Mouse (Mus musculus): Measurements from ENCODE around the gene Pafah1b3. TPM values are rescaled to one million over a fixed set of nuclear protein-coding genes. Genes with fewer than 3 reads are reported as not detected.

Gene Pafah1b3
- polyA plus RNA-seq, 1 experiment from 2014 or later: 198 TPM

DNA sequence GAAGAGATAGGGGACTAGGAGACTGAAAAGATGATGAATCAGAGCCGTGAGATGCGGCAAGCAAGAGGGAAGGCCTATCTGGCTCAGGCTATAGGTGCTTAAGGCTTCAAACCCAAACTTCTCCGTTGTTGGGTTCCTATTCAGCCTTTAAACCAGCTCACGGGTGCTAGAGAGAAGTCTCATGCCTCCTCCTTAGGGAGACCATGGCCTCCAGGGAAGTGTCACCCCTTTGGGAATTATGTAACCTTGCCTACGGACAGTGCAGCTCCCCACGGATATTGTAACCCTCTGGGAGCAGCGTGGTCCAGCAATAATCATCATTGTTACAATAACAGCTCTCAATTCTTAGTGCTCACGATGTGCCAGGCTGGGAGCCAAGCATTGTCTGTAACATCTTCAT is 46.0 kb downstream of the Pafah1b3 start:
- Histone ChIP-seq H3K9me3 (no peaks in the 10 kb centered on the region), H3K4me2 (peak overlapping the region; percentile 88)
- ATAC-seq (ENCODE audit: insufficient number of reproducible peaks, low FRiP score, low TSS enrichment, low read depth): no peak

DNA sequence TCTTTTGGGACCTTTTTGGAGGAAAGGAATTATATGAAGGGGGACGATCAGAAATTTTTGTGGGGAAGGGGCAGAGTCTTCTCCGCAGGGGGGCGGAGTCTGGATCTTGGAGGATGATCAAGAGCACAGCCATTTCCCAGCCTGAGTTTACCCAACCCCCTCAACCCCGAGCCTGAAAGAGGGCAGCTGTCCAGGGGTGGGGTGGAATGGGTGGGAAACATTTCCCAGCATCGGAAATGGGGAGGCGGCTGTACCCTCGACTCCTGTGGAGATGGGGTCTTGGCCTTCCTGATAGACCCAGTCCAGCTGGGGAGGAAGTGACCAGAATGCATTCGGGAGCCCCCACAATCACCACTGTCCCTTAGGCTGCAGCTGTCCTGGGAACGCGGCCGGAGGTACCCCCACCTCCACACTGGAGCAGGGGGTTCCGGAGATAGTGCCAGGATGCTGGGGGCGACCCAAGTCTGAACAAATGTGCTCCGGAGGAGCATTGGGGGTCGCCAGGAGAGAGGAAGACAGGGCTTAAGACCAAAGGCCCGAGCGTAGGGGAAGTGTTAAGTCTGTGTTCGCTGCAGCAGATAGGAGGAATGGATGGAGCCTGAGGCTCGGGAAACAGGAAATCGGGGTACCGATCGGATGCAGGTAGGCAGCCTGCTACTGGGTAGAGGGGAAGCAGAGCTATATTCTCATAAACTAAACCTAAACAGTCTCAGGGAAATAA is 46.6 kb downstream of the Pafah1b3 start:
- peak; percentile 51 for ATAC-seq (ENCODE audit: insufficient number of reproducible peaks, low FRiP score, low TSS enrichment, low read depth)
- 2% methylated on average over 22 of the region's 22 CpGs for WGBS
- Histone ChIP-seq H3K4me3 (peak overlapping the region; percentile 95), H3K27ac (peak overlapping the region; percentile 99), H3K4me1 (peaks cover 36% of the 10 kb centered on the region), H3K27me3 (no peaks in the 10 kb centered on the region), H3K4me2 (peak overlapping the region; percentile 88), H3K9me3 (no peaks in the 10 kb centered on the region), H3K36me3 (no peaks in the 10 kb centered on the region), H3K9ac (peak overlapping the region; percentile 48)

More for the DNA sequence above, 46.0 kb downstream of the Pafah1b3 start:
- H3K36me3 ChIP-seq: no peaks in the 10 kb centered on the region
- peak overlapping the region; percentile 99 for H3K27ac ChIP-seq
- peak overlapping the region; percentile 48; the same call in 1 of the 2 replicates for H3K9ac ChIP-seq
- H3K27me3 ChIP-seq: no peaks in the 10 kb centered on the region
- H3K4me1 ChIP-seq: peaks cover 30% of the 10 kb centered on the region
- WGBS: 20% methylated on average over 8 of the region's 8 CpGs
- H3K4me3 ChIP-seq: peak overlapping the region; percentile 95

- peak within 1 kb of the TSS; percentile 88 for H3K4me2 ChIP-seq
- peak; percentile 81 for ATAC-seq (ENCODE audit: insufficient number of reproducible peaks, low FRiP score, low TSS enrichment, low read depth)
Observed at GRCm38 (mm10) chr7:25250141-25250972, 47.4 kb downstream of the Pafah1b3 start, which contains the start of gene Erf. TSS of gene Erf (minus strand) at chr7:25250761.

DNA sequence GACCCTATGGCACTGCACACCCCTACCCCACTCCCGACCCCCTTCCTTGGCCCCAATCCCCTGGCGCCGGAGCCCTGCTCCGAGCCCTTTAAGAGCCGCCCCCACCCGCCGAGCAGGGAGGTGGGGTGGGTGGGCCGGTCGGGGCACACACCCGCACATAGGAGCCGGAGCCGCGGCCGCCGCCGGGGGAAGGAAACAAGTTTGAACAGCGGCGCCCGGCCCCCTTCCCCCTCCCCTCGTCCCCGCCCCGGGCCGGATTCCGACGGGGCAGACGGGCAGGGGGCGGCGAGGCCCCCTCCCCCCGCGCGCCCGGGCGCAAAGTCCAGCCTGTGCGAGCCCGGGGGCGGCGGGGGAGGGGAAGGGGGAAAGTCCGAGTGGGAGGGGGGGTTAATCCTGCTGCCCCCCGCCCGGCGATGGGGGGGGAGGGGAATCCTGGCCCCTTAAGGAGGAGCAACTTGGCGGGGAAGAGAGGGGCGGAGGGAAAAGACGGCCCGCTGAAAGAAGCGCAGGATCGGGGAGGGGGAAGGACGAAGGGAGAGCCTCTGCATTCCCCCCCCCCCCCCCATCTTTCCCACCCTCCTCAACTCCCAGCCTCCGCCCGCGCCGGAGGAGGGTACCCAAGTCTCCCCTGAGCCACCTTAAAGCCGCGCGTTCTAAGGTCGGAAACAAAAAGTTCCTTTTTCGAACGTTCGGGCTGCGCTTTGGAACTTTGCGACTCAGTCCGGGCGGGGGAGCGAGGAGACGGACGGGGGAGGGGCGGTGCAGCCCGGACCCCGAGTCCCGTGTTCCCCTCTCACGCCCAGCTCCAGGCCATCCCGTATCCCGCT is 48.3 kb downstream of the Pafah1b3 start:
- Histone ChIP-seq H3K9ac (peak overlapping the region; percentile 88), H3K36me3 (peaks cover 16% of the 10 kb centered on the region), H3K27ac (peak overlapping the region; percentile 99), H3K9me3 (no peaks in the 10 kb centered on the region), H3K27me3 (no peaks in the 10 kb centered on the region), H3K4me2 (peak overlapping the region; percentile 88), H3K4me1 (peaks cover 53% of the 10 kb centered on the region), H3K4me3 (peak overlapping the region; percentile 95)
- WGBS: under 1% methylated on average over 41 of the region's 73 CpGs
- ATAC-seq (ENCODE audit: insufficient number of reproducible peaks, low FRiP score, low TSS enrichment, low read depth): peak; percentile 50

More at GRCm38 (mm10) chr7:25250141-25250972, 47.4 kb downstream of the Pafah1b3 start, which contains the start of gene Erf:
- Histone ChIP-seq H3K9me3 (no peaks in the 10 kb centered on the region), H3K4me1 (peaks cover 45% of the 10 kb centered on the region), H3K36me3 (peaks cover 7% of the 10 kb centered on the region), H3K9ac (peak within 1 kb of the TSS; percentile 88), H3K27ac (peak within 1 kb of the TSS; percentile 99), H3K4me3 (peak within 1 kb of the TSS; percentile 95), H3K27me3 (no peaks in the 10 kb centered on the region)
- WGBS: under 1% methylated on average over 76 of the region's 81 CpGs

GRCm38 (mm10) chr7:25248846-25249313 is 48.9 kb downstream of the Pafah1b3 start:
- peak overlapping the region; percentile 88 for H3K4me2 ChIP-seq
- H3K36me3 ChIP-seq: peaks cover 21% of the 10 kb centered on the region
- no peak; the same call in 1 of the 2 replicates for ATAC-seq (ENCODE audit: insufficient number of reproducible peaks, low FRiP score, low TSS enrichment, low read depth)
- no peaks in the 10 kb centered on the region for H3K27me3 ChIP-seq
- 1% methylated on average over 22 of the region's 25 CpGs for WGBS
- peak overlapping the region; percentile 95 for H3K4me3 ChIP-seq
- peaks cover 59% of the 10 kb centered on the region for H3K4me1 ChIP-seq
- H3K9me3 ChIP-seq: no peaks in the 10 kb centered on the region
- H3K9ac ChIP-seq: peak overlapping the region; percentile 88
- peak overlapping the region; percentile 99 for H3K27ac ChIP-seq

- peak; percentile 5; the same call in 1 of the 2 replicates for ATAC-seq (ENCODE audit: insufficient number of reproducible peaks, low FRiP score, low TSS enrichment, low read depth)
- no peaks in the 10 kb centered on the region for H3K27me3 ChIP-seq
- H3K4me1 ChIP-seq: peaks cover 64% of the 10 kb centered on the region
- H3K9me3 ChIP-seq: no peaks in the 10 kb centered on the region
- peaks cover 28% of the 10 kb centered on the region for H3K36me3 ChIP-seq
- H3K4me3 ChIP-seq: peak overlapping the region; percentile 95
- 1% methylated on average over 18 of the region's 18 CpGs for WGBS
- H3K27ac ChIP-seq: peak overlapping the region; percentile 99
- peak overlapping the region; percentile 88 for H3K4me2 ChIP-seq
- H3K9ac ChIP-seq: peak overlapping the region; percentile 88
Observed at GRCm38 (mm10) chr7:25248018-25248647, 49.7 kb downstream of the Pafah1b3 start.

- Histone ChIP-seq H3K4me2 (peak overlapping the region; percentile 88), H3K27ac (peak overlapping the region; percentile 99), H3K27me3 (no peaks in the 10 kb centered on the region), H3K9ac (peak overlapping the region; percentile 88), H3K4me1 (peaks cover 65% of the 10 kb centered on the region), H3K36me3 (peaks cover 35% of the 10 kb centered on the region), H3K9me3 (no peaks in the 10 kb centered on the region), H3K4me3 (peak overlapping the region; percentile 95)
- WGBS: 10% methylated on average over 3 of the region's 3 CpGs
- no peak for ATAC-seq (ENCODE audit: insufficient number of reproducible peaks, low FRiP score, low TSS enrichment, low read depth)
Observed at GRCm38 (mm10) chr7:25247498-25247897, 50.3 kb downstream of the Pafah1b3 start.

DNA sequence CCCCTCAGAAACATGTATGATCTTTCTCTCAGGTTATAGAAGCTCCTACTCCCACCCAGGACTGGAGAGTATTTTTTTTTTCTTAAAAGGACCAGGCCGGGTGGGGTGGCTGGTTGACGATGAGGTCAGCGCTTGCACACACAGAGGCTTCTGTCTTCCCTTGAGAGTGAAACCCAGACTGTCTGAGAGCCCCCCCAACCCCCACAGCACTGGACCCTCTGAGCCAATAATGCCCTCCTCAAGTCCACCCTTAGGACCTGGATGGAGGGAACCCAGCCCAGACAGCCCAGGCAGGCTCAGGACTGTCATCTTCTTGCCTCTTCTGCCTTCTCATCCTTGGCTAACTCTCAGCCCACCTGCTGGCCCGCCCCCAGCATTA is 51.0 kb downstream of the Pafah1b3 start:
- H3K4me2 ChIP-seq: peak overlapping the region; percentile 88
- no peak for ATAC-seq (ENCODE audit: insufficient number of reproducible peaks, low FRiP score, low TSS enrichment, low read depth)
- H3K4me1 ChIP-seq: peaks cover 62% of the 10 kb centered on the region
- peak overlapping the region; percentile 99 for H3K27ac ChIP-seq
- H3K27me3 ChIP-seq: no peaks in the 10 kb centered on the region
- peak overlapping the region; percentile 95 for H3K4me3 ChIP-seq
- H3K36me3 ChIP-seq: peaks cover 38% of the 10 kb centered on the region
- H3K9me3 ChIP-seq: no peaks in the 10 kb centered on the region
- 37% methylated on average over 4 of the region's 4 CpGs for WGBS
- H3K9ac ChIP-seq: peak overlapping the region; percentile 88; the same call in 1 of the 2 replicates

GRCm38 (mm10) chr7:25246079-25246758 is 51.6 kb downstream of the Pafah1b3 start:
- peaks cover 60% of the 10 kb centered on the region for H3K4me1 ChIP-seq
- ATAC-seq (ENCODE audit: insufficient number of reproducible peaks, low FRiP score, low TSS enrichment, low read depth): no peak
- peaks cover 42% of the 10 kb centered on the region for H3K36me3 ChIP-seq
- peak overlapping the region; percentile 99 for H3K27ac ChIP-seq
- H3K4me2 ChIP-seq: peak overlapping the region; percentile 88
- no peaks in the 10 kb centered on the region for H3K27me3 ChIP-seq
- 40% methylated on average over 20 of the region's 20 CpGs for WGBS
- no peak overlapping the region for H3K9ac ChIP-seq
- peak overlapping the region; percentile 95 for H3K4me3 ChIP-seq
- no peaks in the 10 kb centered on the region for H3K9me3 ChIP-seq

Data from limb, embryonic 15.5 days (tissue).